Mouse (Mus musculus) stomach, postnatal 0 days (tissue): ENCODE data around the gene Pafah1b1.

Source experiments
- CTCF ChIP-seq: IDR thresholded peaks from 2 replicates; pipeline ENCODE4 v1.5.1; 2016; ENCODE audit warnings: antibody characterized with exemption, low read depth, mild to moderate bottlenecking, moderate library complexity
- EP300 ChIP-seq: optimal IDR thresholded peaks from 2 replicates; pipeline ENCODE3; 2016; ENCODE audit warnings: antibody characterized with exemption

- TF ChIP-seq CTCF (no peak), EP300 (no peak)
These were observed 46.8 kb upstream of the Pafah1b1 start for GRCm38 (mm10) chr11:74771234-74771633.
